In genomic region chr12:101026518-101026917, GRCm38 (mm10) we compare ENCODE assay signal across 7 mouse cellular contexts. TPM values are rescaled to one million over a fixed set of nuclear protein-coding genes. Genes with fewer than 3 reads are reported as not detected.
A peak's percentile ranks its signal among the peaks of the same experiment; 100 is the strongest.
DNase-seq lines count a peak whose midpoint lies in the region; ATAC-seq and TF ChIP-seq lines count a peak whose summit lies in the region.

No protein-coding gene starts in this region.

- peaks cover 23% of the 10 kb centered on the region for H3K4me1 ChIP-seq in forebrain, postnatal 0 days (ENCODE audit: insufficient read depth)
- H3K4me1 ChIP-seq in liver, embryonic 12.5 days, result peaks cover 59% of the 10 kb centered on the region
- H3K4me1 ChIP-seq in stomach, embryonic 14.5 days (ENCODE audit: control insufficient read depth, insufficient read depth, low read length), result peaks cover 10% of the 10 kb centered on the region

- no peak for TF ChIP-seq CTCF in forebrain, postnatal 0 days (IDR thresholded peaks at IDR 0.05; ENCODE audit: low read depth)

- no peaks in the 10 kb centered on the region for H3K9me3 ChIP-seq in forebrain, postnatal 0 days (ENCODE audit: low read length)
- H3K9me3 ChIP-seq in liver, embryonic 12.5 days (replicated peaks), result no peaks in the 10 kb centered on the region
- no peaks in the 10 kb centered on the region for H3K9me3 ChIP-seq in stomach, embryonic 14.5 days (ENCODE audit: control insufficient read depth, low read depth, low read length)

- peak overlapping the region; percentile 79 for H3K9ac ChIP-seq in forebrain, postnatal 0 days
- peak overlapping the region; percentile 98 for H3K9ac ChIP-seq in liver, embryonic 12.5 days
- no peak overlapping the region for H3K9ac ChIP-seq in stomach, embryonic 14.5 days (replicated peaks; ENCODE audit: low read depth, low read length)

- H3K27ac ChIP-seq in forebrain, postnatal 0 days (ENCODE audit: low read depth, low read length), result no peak overlapping the region
- peak overlapping the region; percentile 95 for H3K27ac ChIP-seq in liver, embryonic 12.5 days
- no peak overlapping the region for H3K27ac ChIP-seq in stomach, embryonic 14.5 days (ENCODE audit: low read length)

- peak overlapping the region; percentile 80 for H3K4me2 ChIP-seq in forebrain, postnatal 0 days (ENCODE audit: low read depth)
- H3K4me2 ChIP-seq in liver, embryonic 12.5 days, result peak overlapping the region; percentile 98
- peak overlapping the region; percentile 94 for H3K4me2 ChIP-seq in stomach, embryonic 14.5 days (replicated peaks; ENCODE audit: low read depth, low read length)

- peak; percentile 30 to 68 for DNase-seq in spleen, postnatal 4 days (ENCODE audit: low spot score in 2 of 2)
- no peak for DNase-seq in spleen, postnatal 14 days (ENCODE audit: low spot score in 2 of 2)
- peak; percentile 31 for DNase-seq in forebrain, postnatal 0 days
- DNase-seq in frontal cortex, postnatal 10 days (ENCODE audit: low spot score in 2 of 2), result no peak
- DNase-seq in cerebellum, adult 11 months, result no peak

- no peak for ATAC-seq in forebrain, postnatal 0 days
- no peak for ATAC-seq in liver, embryonic 12.5 days
- ATAC-seq in stomach, embryonic 14.5 days (ENCODE audit: insufficient number of reproducible peaks, insufficient read depth, low FRiP score, low read depth), result no peak

- H3K4me3 ChIP-seq in forebrain, postnatal 0 days (ENCODE audit: low read depth, low read length), result peak overlapping the region; percentile 84
- peak overlapping the region; percentile 88 for H3K4me3 ChIP-seq in liver, embryonic 12.5 days
- H3K4me3 ChIP-seq in stomach, embryonic 14.5 days (ENCODE audit: low read depth, low read length), result peak overlapping the region; percentile 64; the same call in 1 of the 2 replicates

- no peaks in the 10 kb centered on the region for H3K27me3 ChIP-seq in forebrain, postnatal 0 days (ENCODE audit: insufficient read depth, low read length)
- H3K27me3 ChIP-seq in liver, embryonic 12.5 days (replicated peaks), result no peaks in the 10 kb centered on the region
- H3K27me3 ChIP-seq in stomach, embryonic 14.5 days (ENCODE audit: control insufficient read depth, insufficient read depth, low read length), result no peaks in the 10 kb centered on the region

- peaks cover 7% of the 10 kb centered on the region; the same call in 1 of the 2 replicates for H3K36me3 ChIP-seq in forebrain, postnatal 0 days (ENCODE audit: insufficient read depth)
- H3K36me3 ChIP-seq in liver, embryonic 12.5 days, result peaks cover 28% of the 10 kb centered on the region
- no peaks in the 10 kb centered on the region; the same call in 1 of the 2 replicates for H3K36me3 ChIP-seq in stomach, embryonic 14.5 days (ENCODE audit: control insufficient read depth, insufficient read depth, low read length)

- WGBS in forebrain, postnatal 0 days, result 29% methylated on average over 7 of the region's 7 CpGs
- 39% methylated on average over 7 of the region's 7 CpGs for WGBS in liver, embryonic 12.5 days (ENCODE audit: insufficient replicate concordance)
- 49% methylated on average over 7 of the region's 7 CpGs for WGBS in stomach, embryonic 14.5 days

RNA-seq across cellular contexts. Expression of gene Ccdc88c, which starts 2.3 kb away (rescaled TPM):
- total RNA-seq in forebrain, postnatal 0 days (2014; rRNA removed), result 31.3 and 31.5 TPM in 2 replicates
- polyA plus RNA-seq in forebrain, postnatal 0 days (2015; fragmentation: Nextera tagmentation; extraction: Ambion mirVana), result 12.4 and 14.6 TPM in 2 replicates
- 8.4 and 9.6 TPM in 2 replicates for polyA plus RNA-seq in liver, embryonic 12.5 days (2016; fragmentation: Nextera tagmentation; extraction: Ambion mirVana)
- polyA plus RNA-seq in stomach, embryonic 14.5 days (2014; fragmentation: Nextera tagmentation; extraction: Ambion mirVana), result 12.1 and 13.3 TPM in 2 replicates

RNA-seq across cellular contexts. Expression of gene Ppp4r3a, which starts 57.0 kb away (rescaled TPM):
- 36.5 and 49.1 TPM in 2 replicates for total RNA-seq in forebrain, postnatal 0 days (2014; rRNA removed)
- polyA plus RNA-seq in forebrain, postnatal 0 days (2015; fragmentation: Nextera tagmentation; extraction: Ambion mirVana), result 13.1 and 14.9 TPM in 2 replicates
- 50.1 TPM in 2 replicates for polyA plus RNA-seq in liver, embryonic 12.5 days (2016; fragmentation: Nextera tagmentation; extraction: Ambion mirVana)
- 45.2 and 49.1 TPM in 2 replicates for polyA plus RNA-seq in stomach, embryonic 14.5 days (2014; fragmentation: Nextera tagmentation; extraction: Ambion mirVana)

Comparison
In these comparisons a context has a peak if more than half of its experiments do, and no peak if none do; other contexts are left out.
1. DNase-seq: peak in spleen, postnatal 4 days (2 of 2) and forebrain, postnatal 0 days (single experiment); none in spleen, postnatal 14 days (0 of 2), frontal cortex, postnatal 10 days (0 of 2) and cerebellum, adult 11 months (single experiment).
2. Peak in every context shown above with its lines, with median percentiles within 50 percentile points of each other: H3K4me2 ChIP-seq and H3K4me3 ChIP-seq.